Mouse (Mus musculus) heart, adult 2 months (tissue): ENCODE results near the gene Socs7. TPM values are rescaled to one million over a fixed set of nuclear protein-coding genes. Genes with fewer than 3 reads are reported as not detected.
A peak's percentile ranks its signal among the peaks of the same experiment; 100 is the strongest.

Source experiments
- DNase-seq, 2 experiments: peaks; one replicate each; pipeline ENCODE4 v3.0.0; 2021
- H3K27ac ChIP-seq: fragments of 200-600 bp; 2 replicates; pipeline ENCODE4 v1.8.1; 2022
- H3K27me3 ChIP-seq: fragments of 200-500 bp; 2 replicates; pipeline ENCODE4 v1.6.1; 2012; ENCODE audit warnings: mild to moderate bottlenecking, low read length, inconsistent platforms, mixed read lengths; ENCODE audit not compliant: control insufficient read depth, insufficient read depth
- H3K36me3 ChIP-seq: fragments of 200-500 bp; 2 replicates; pipeline ENCODE4 v1.6.1; 2012; ENCODE audit warnings: low read length, inconsistent platforms; ENCODE audit not compliant: control insufficient read depth, insufficient read depth
- H3K4me1 ChIP-seq: fragments of 200-500 bp; 2 replicates; pipeline ENCODE4 v1.6.1; 2011; ENCODE audit warnings: low read length; ENCODE audit not compliant: control insufficient read depth, insufficient read depth
- H3K4me3 ChIP-seq: fragments of 200-600 bp; 2 replicates; pipeline ENCODE4 v1.8.1; 2022
- H3K79me2 ChIP-seq: fragments of 200-500 bp; replicated peaks from 2 replicates; pipeline ENCODE4 v1.6.1; 2012; ENCODE audit warnings: mild to moderate bottlenecking, inconsistent platforms, low read length, moderate library complexity, mixed read lengths; ENCODE audit not compliant: control insufficient read depth, insufficient read depth
- H3K9ac ChIP-seq: fragments of 200-500 bp; 2 replicates; pipeline ENCODE4 v1.6.1; 2012; ENCODE audit warnings: low read depth, mild to moderate bottlenecking, control low read depth, inconsistent platforms, low read length, mixed read lengths
- CTCF ChIP-seq: fragments of 200-600 bp; IDR thresholded peaks from 2 replicates; pipeline ENCODE4 v1.8.1; 2022; ENCODE audit warnings: antibody characterized with exemption, mild to moderate bottlenecking, moderate library complexity
- EP300 ChIP-seq: fragments of 200-500 bp; IDR thresholded peaks from 2 replicates; pipeline ENCODE4 v1.6.1; 2011; ENCODE audit warnings: low read depth, low read length, control low read depth; ENCODE audit not compliant: insufficient read depth
- POLR2A ChIP-seq: fragments of 200-500 bp; IDR thresholded peaks from 2 replicates; pipeline ENCODE4 v1.6.1; 2011; ENCODE audit warnings: mild to moderate bottlenecking, low read depth, low read length, control low read depth; ENCODE audit not compliant: insufficient read depth
- WGBS: fragments of 180-500 bp; shearing (Covaris S2); methylation state at CpG from one replicate; pipeline ENCODE4 v1.1.7; 2018; 5-methylcytosine and 5-hydroxymethylcytosine counted together
- intact Hi-C: fragments of 180-260 bp; cut with DNase I; formaldehyde crosslinking; loops from one replicate; pipeline ENCODE4 v1.15.1; 2025
- polyA plus RNA-seq: library from polyadenylated mRNA; depleted of rRNA; stranded (reverse); fragments of >200 nt; gene quantifications from 2 replicates; pipeline ENCODE4 v1.2.3, GENCODE M21; 2012
- total RNA-seq, 2 experiments: library from RNA; stranded (reverse); gene quantifications; 2 replicates each; pipeline ENCODE4 v1.2.3; 2021

The Socs7 gene
- total and polyA plus RNA-seq, 3 experiments = 8.9 to 22.8 (median 21.4) TPM

DNA sequence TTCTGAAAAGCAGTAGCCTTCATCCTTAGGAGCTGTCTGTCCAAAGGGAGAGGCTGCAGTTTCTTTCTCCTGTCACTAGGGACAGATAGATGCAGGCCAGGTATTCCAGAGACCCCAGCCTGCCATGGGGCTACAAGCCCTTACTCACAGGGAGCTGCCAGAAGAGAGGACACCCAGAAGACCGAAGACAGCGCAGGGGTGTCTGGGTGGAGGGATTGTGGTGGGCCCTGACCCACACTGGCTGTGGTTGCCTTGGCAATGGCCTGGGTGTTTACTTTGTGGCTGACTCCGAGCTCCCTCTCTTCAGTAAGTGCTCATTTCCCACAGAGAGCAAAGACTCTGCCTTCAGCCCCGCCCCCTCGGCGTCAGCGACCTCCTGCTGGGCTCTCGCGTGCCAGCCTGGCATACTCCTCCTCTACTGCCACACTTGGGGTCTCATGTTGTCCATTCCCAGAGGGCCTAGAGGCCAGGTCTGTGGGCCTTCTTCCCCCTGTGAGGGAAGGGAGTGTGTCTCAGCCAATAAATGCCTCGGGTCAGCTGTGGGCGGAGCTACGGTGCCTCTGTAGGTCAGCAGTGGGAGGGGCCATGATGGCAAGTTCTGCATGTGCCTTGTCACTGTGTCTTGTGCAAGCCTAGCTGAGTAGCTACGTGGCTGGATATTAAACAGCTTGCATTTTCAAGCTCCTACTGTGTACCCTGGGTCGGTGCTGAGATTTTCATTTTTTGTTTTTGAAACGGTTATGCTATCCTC lies 72.5 kb downstream of the Socs7 start:
- DNase-seq = peak; percentile 86 to 91
- Histone ChIP-seq H3K27ac (peak overlapping the region; percentile 93), H3K79me2 (no peaks in the 10 kb centered on the region), H3K36me3 (0 out of 2 replicates have a peak, but pooled peaks cover 2% of the 10 kb centered on the region), H3K4me1 (peaks cover 31% of the 10 kb centered on the region), H3K9ac (peak overlapping the region; percentile 24), H3K27me3 (no peaks in the 10 kb centered on the region), H3K4me3 (peak overlapping the region; percentile 42)
- peak; percentile 57 for TF ChIP-seq CTCF
- peak; percentile 66 for TF ChIP-seq POLR2A
- TF ChIP-seq EP300 = peak; percentile 23; the same call in 1 of the 2 replicates
- 13% methylated on average over 15 of the region's 15 CpGs for WGBS
- intact Hi-C loops = loop anchor here (2.0 kb wide), 1 partner anchor 16 kb away; no protein-coding TSS in a partner anchor

DNA sequence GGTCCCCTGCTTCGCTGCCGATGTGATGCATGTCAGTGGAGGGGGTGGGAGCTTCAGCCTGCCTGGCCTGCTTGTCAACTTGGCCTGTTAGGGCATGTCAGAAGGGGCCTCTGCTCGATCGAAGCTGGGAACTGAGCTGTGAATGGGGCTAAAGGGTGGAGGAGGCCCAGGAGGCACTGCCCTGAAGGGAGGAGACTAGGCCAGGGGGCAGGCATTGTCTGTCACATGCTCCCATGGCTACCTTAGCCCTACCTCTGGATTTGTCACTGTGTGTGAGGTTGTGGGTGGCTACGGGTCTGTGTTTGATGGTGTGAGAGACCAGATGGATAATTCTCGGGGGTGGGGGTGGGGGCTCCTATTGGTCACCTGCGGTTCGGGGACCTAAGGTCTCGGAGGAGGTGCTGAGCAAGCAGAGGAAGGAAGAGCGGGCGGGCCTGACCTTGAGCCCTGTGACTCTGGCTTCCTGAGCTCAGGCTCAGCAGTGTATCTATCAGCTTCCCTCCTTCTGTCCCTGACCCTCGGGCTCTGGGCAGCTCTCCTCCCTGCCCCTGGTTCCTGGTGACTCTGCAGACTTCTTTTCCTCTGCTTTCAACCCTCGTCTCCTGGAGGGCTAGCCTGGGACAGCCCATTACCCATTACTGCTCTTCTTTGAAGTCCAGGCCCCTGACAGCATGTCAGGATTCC lies 73.6 kb downstream of the Socs7 start:
- Histone ChIP-seq H3K27ac (peak overlapping the region; percentile 93), H3K79me2 (no peaks in the 10 kb centered on the region), H3K27me3 (no peaks in the 10 kb centered on the region), H3K4me1 (peaks cover 32% of the 10 kb centered on the region), H3K4me3 (peak overlapping the region; percentile 42), H3K9ac (peak overlapping the region; percentile 58), H3K36me3 (0 out of 2 replicates have a peak, but pooled peaks cover 2% of the 10 kb centered on the region)
- DNase-seq = peak; percentile 67 to 69
- intact Hi-C loops = loop anchor here (2.0 kb wide), 1 partner anchor 15 kb away; no protein-coding TSS in a partner anchor
- 25% methylated on average over 13 of the region's 13 CpGs for WGBS
- TF ChIP-seq EP300 (peak; percentile 63; the same call in 1 of the 2 replicates), CTCF (no peak), POLR2A (peak; percentile 68)

DNA sequence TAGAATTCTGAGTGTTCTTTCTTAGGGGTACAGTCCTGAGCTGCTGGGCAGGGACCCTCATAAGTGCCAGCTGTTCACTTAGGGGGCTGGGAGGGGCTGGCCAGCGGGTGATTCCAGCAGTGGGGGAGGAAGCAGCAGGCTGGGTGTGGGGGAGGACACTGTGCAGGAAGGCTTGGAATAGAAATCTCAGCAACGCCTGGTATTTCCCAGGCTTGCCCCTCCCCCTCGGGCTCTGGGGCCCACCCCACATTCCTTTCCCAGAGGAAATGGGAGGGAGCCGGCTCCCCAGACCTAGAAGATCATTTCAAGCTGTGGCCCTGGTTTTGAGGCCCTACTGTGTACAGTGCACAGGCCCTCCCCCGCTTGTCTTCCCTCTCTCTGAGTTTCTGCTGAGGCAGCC lies 75.4 kb downstream of the Socs7 start:
- H3K27me3 ChIP-seq = no peaks in the 10 kb centered on the region
- intact Hi-C loops = no loop called here
- no peak for TF ChIP-seq CTCF
- peak; percentile 94 for TF ChIP-seq EP300
- 0 out of 2 replicates have a peak, but pooled peaks have one; percentile 50 for TF ChIP-seq POLR2A
- H3K79me2 ChIP-seq = no peaks in the 10 kb centered on the region
- 8% methylated on average over 5 of the region's 5 CpGs for WGBS
- peaks cover 38% of the 10 kb centered on the region for H3K4me1 ChIP-seq
- H3K4me3 ChIP-seq = no peak overlapping the region
- peak; percentile 86 to 90 for DNase-seq
- H3K27ac ChIP-seq = peak overlapping the region; percentile 93
- no peak overlapping the region; the same call in 1 of the 2 replicates for H3K9ac ChIP-seq
- peaks cover 2% of the 10 kb centered on the region; the same call in 1 of the 2 replicates for H3K36me3 ChIP-seq

DNA sequence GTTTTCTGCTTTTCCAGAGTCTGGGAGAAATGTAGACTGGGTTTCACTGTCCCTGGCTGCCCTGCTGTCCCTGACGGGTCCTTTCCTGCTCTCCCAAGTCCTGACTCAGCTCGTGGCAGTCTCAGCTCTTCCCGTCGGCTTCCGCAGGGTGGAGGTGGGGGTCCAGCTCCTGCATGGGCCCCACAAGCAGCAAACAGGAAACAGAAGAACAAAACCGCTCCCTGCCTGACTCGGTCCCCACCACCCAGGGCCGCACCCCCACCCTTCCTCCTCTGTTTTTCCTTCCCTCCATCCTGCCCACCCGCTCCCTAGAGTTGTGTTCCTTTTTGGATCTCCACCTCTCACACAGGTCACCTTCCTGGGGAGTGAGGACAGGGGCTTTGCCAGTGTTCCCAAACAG lies 76.5 kb downstream of the Socs7 start:
- H3K79me2 ChIP-seq = no peaks in the 10 kb centered on the region
- intact Hi-C loops = no loop called here
- peak overlapping the region; percentile 37 for H3K9ac ChIP-seq
- H3K27me3 ChIP-seq = no peaks in the 10 kb centered on the region
- peak; percentile 65 to 72 for DNase-seq
- H3K4me3 ChIP-seq = no peak overlapping the region
- peaks cover 41% of the 10 kb centered on the region for H3K4me1 ChIP-seq
- 43% methylated on average over 9 of the region's 9 CpGs for WGBS
- H3K27ac ChIP-seq = peak overlapping the region; percentile 93
- TF ChIP-seq CTCF (no peak), EP300 (peak; percentile 65), POLR2A (0 out of 2 replicates have a peak, but pooled peaks have one; percentile 31)
- H3K36me3 ChIP-seq = peaks cover 2% of the 10 kb centered on the region; the same call in 1 of the 2 replicates

DNA sequence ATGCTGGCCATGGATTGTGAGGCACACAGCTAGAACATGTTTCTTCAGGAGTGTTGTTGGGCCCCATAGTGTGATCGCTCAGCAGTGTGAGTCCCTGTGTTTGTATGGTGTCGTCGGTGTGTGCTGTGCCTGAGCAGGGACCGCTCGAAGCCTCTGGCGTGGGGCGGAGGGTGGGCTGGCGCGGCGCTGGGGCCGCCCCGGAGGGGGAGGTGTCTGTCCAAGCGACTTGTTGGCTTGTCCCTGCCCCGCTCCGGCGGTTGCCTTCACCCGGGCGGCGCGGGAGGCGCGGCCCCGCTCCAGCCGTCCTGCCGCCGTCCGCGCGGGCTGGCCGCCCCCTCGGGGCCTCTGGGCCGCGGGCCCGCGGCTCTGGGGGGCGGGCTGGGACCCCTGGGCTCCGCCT lies 77.6 kb downstream of the Socs7 start:
- intact Hi-C loops = no loop called here
- Histone ChIP-seq H3K9ac (peak overlapping the region; percentile 82), H3K27ac (peak overlapping the region; percentile 93), H3K4me1 (peaks cover 39% of the 10 kb centered on the region), H3K4me3 (peak overlapping the region; percentile 77), H3K27me3 (no peaks in the 10 kb centered on the region), H3K36me3 (peaks cover 2% of the 10 kb centered on the region; the same call in 1 of the 2 replicates), H3K79me2 (no peaks in the 10 kb centered on the region; the same call in 1 of the 2 replicates)
- peak; percentile 90 for DNase-seq
- WGBS = under 1% methylated on average over 22 of the region's 37 CpGs
- peak; percentile 90 for TF ChIP-seq POLR2A
- no peak for TF ChIP-seq CTCF

DNA sequence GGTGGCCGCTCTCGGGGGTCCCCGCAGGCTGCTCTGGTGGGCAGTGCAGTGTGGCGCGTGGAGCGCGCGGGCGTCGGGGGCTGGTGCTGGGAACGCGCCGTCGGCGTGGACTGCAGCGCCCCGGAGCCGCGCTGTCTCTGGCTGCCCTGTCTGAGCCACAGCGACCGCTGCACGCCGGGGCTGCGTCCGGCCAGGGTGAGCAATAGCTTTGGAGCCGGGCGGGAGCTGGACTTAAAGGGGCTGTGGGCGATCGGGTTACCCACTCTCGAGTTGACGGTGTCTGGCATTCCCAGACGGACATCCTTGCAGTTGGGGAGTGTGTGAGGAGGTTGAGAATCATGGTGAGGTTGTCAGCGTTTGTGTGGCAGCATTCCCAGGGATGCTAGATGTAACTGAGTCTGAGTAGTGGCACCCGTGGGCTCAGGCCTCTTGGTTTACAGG lies 78.1 kb downstream of the Socs7 start:
- intact Hi-C loops = no loop called here
- DNase-seq = peak in 1 of 2 experiments; percentile 67
- Histone ChIP-seq H3K27ac (peak overlapping the region; percentile 93), H3K4me3 (peak overlapping the region; percentile 77), H3K36me3 (peaks cover 2% of the 10 kb centered on the region; the same call in 1 of the 2 replicates), H3K79me2 (no peaks in the 10 kb centered on the region; the same call in 1 of the 2 replicates), H3K27me3 (no peaks in the 10 kb centered on the region), H3K9ac (peak overlapping the region; percentile 82), H3K4me1 (peaks cover 38% of the 10 kb centered on the region)
- WGBS = under 1% methylated on average over 33 of the region's 34 CpGs
- TF ChIP-seq EP300 (no peak), CTCF (no peak), POLR2A (no peak)
